In the genomic region with DNA sequence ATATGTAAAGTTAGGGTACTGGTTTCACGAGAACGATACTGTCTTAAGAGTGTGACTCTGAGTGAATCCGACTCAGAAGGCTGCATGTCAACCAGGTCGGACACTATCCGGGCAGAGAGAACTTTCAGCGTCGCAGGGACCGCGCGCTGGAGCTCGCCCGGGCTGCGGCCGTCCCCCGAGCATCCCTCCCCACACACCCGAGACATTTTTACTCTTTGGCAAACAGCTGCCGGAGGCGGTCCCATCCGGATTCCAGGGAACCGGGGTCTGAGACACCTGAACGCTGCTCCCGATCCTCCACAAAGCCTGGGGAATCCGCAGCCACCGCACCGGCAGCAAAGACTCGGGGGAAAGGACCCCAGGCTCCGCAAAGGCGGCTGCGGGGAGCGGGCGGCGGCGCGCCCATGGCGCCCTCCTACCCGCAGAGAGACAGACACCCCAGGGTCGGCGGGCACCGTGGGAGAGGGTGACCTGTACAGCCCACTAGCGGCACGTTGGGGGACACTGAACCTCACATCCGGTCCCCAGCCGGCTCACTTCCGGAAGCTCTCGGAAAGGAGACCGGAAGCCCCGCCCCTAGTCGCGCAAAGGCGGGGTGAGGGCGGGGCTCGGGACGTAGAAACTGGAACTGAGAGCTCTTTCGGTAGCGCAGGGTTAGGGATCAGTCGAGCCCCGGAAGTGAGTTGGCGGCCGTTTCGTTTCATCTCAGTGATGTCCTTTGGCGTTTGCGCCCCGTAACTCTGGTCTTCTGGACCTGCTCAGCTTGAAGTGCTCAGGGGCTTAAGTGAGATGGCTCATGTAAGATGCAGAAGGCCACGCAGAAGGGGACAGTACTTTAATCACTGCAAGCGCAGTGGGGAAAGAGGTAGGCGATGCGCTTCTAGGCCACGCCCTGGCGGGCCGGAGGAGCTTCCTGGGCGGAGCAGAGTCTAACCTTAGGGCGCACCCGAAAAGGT, we compare ENCODE assay signal across 8 mouse cellular contexts. TPM values are rescaled to one million over a fixed set of nuclear protein-coding genes. Genes with fewer than 3 reads are reported as not detected.
A peak's percentile ranks its signal among the peaks of the same experiment; 100 is the strongest.
DNase-seq lines count a peak whose midpoint lies in the region; ATAC-seq lines count a peak whose summit lies in the region.

A gene (minus strand): TSS at position 535 of the 956 bp plus-strand sequence.

- peak within 1 kb of the TSS; percentile 97 for H3K27ac ChIP-seq in heart, embryonic 10.5 days
- H3K27ac ChIP-seq in kidney, embryonic 15.5 days = peak within 1 kb of the TSS; percentile 98

- H3K27me3 ChIP-seq in heart, embryonic 10.5 days (ENCODE audit: insufficient read depth, poor library complexity, severe bottlenecking) = no peaks in the 10 kb centered on the region
- H3K27me3 ChIP-seq in kidney, embryonic 15.5 days = no peaks in the 10 kb centered on the region

- H3K9me3 ChIP-seq in heart, embryonic 10.5 days = no peaks in the 10 kb centered on the region
- no peaks in the 10 kb centered on the region for H3K9me3 ChIP-seq in kidney, embryonic 15.5 days (replicated peaks)

- WGBS in heart, embryonic 10.5 days = under 1% methylated on average over 73 of the region's 73 CpGs
- WGBS in kidney, embryonic 15.5 days = under 1% methylated on average over 73 of the region's 73 CpGs

- peak within 1 kb of the TSS; percentile 97 for H3K4me3 ChIP-seq in heart, embryonic 10.5 days
- H3K4me3 ChIP-seq in kidney, embryonic 15.5 days (replicated peaks) = peak within 1 kb of the TSS; percentile 98

- peak; percentile 98 for ATAC-seq in erythroblast, adult 5-6 weeks (replicated peaks; ENCODE audit: low FRiP score, poor library complexity, severe bottlenecking)
- peak; percentile 99 for ATAC-seq in kidney, embryonic 15.5 days (replicated peaks; ENCODE audit: low FRiP score)
- peak; percentile 97 for ATAC-seq in monocyte, adult 5-6 weeks (replicated peaks; ENCODE audit: insufficient number of reproducible peaks, low FRiP score, low TSS enrichment, poor library complexity, severe bottlenecking)

- H3K4me2 ChIP-seq in kidney, embryonic 15.5 days = peak within 1 kb of the TSS; percentile 60

- DNase-seq in B cell, adult 2 months = peak; percentile 98 to 99
- peak; percentile 97 for DNase-seq in brain, adult 2 months (ENCODE audit: low read depth, low spot score)
- peak; percentile 98 for DNase-seq in heart, embryonic 10.5 days (ENCODE audit: low spot score)
- DNase-seq in liver = peak; percentile 96
- peak; percentile 95 to 97 for DNase-seq in spleen, postnatal 4 days (ENCODE audit: low spot score in 2 of 2)

- H3K36me3 ChIP-seq in heart, embryonic 10.5 days = peaks cover 40% of the 10 kb centered on the region
- H3K36me3 ChIP-seq in kidney, embryonic 15.5 days = peaks cover 43% of the 10 kb centered on the region

- H3K4me1 ChIP-seq in heart, embryonic 10.5 days = peaks cover 15% of the 10 kb centered on the region; the same call in 1 of the 2 replicates
- peaks cover 13% of the 10 kb centered on the region for H3K4me1 ChIP-seq in kidney, embryonic 15.5 days

- peak within 1 kb of the TSS; percentile 98 for H3K9ac ChIP-seq in kidney, embryonic 15.5 days

RNA-seq across cellular contexts. Expression of the gene that starts here (rescaled TPM):
- 1.5 and 3.6 TPM in 2 replicates for total RNA-seq in erythroblast, adult 5-6 weeks (2015; ENCODE audit: low replicate concordance)
- total RNA-seq in erythroblast, adult 5-6 weeks (2017; ENCODE audit: low replicate concordance) = 3.8 and 12.4 TPM in 2 replicates
- polyA plus RNA-seq in heart, embryonic 10.5 days (2016; fragmentation: Nextera tagmentation; extraction: Ambion mirVana) = 25.1 and 39.3 TPM in 2 replicates
- 32.1 and 32.3 TPM in 2 replicates for polyA plus RNA-seq in kidney, embryonic 15.5 days (2015; fragmentation: Nextera tagmentation; extraction: Ambion mirVana)
- total RNA-seq in monocyte, adult 5-6 weeks (2017) = 11.9 to 26.7 TPM (median 17.7 TPM) in 3 replicates

Comparison
In these comparisons a context has a peak if more than half of its experiments do, and no peak if none do; other contexts are left out.
1. Peak in every context shown above with its lines: DNase-seq, ATAC-seq, H3K4me3 ChIP-seq and H3K27ac ChIP-seq.